Mouse (Mus musculus) liver, embryonic 14.5 days (tissue): ENCODE results near the gene Tulp3.

ENCODE experiments used
- CTCF ChIP-seq: IDR thresholded peaks from 2 replicates; pipeline ENCODE4 v1.5.1; 2016; ENCODE audit warnings: antibody characterized with exemption, low read depth, control low read depth
- EP300 ChIP-seq: IDR thresholded peaks from 2 replicates; pipeline ENCODE4 v1.6.1; 2016; ENCODE audit warnings: antibody characterized with exemption, low read depth

GRCm38 (mm10) chr6:128299292-128300133 is 56.1 kb downstream of the Tulp3 start:
- no peak for TF ChIP-seq CTCF
- no peak for TF ChIP-seq EP300
